Mouse (Mus musculus) urinary bladder, postnatal 14 days (tissue): Measurements from ENCODE around the gene Prkcb.

Source experiments
- DNase-seq: peaks from one replicate; pipeline ENCODE4 v3.0.0; 2021; ENCODE audit warnings: low spot score

Prkcb gene

GRCm38 (mm10) chr7:122672981-122673380, 384.4 kb downstream of the Prkcb start:
- no peak for DNase-seq

GRCm38 (mm10) chr7:122675207-122675606, 386.7 kb downstream of the Prkcb start:
- no peak for DNase-seq
